Mouse (Mus musculus) forebrain, embryonic 13.5 days (tissue): ENCODE data around the gene Rpl10a. TPM values are rescaled to one million over a fixed set of nuclear protein-coding genes. Genes with fewer than 3 reads are reported as not detected.
"Not testable (repeated sequence)": the region's sequence is repeated elsewhere in the genome, so short reads cannot be mapped to it uniquely, and the experiment has no call there.

Source experiments
- ATAC-seq: fragments of 200-750 bp; cut with Nextera tagmentation; 2 replicates; pipeline ENCODE4 v1.8.0; 2017
- H3K27ac ChIP-seq: fragments of 300-500 bp; sonication (generic); 2 replicates; pipeline ENCODE4 v1.5.1; 2015; ENCODE audit warnings: inconsistent platforms, mild to moderate bottlenecking, moderate library complexity
- H3K27me3 ChIP-seq: fragments of 300-500 bp; sonication (generic); 2 replicates; pipeline ENCODE4 v1.6.1; 2015; ENCODE audit warnings: mild to moderate bottlenecking, inconsistent platforms
- H3K36me3 ChIP-seq: fragments of 300-500 bp; sonication (generic); 2 replicates; pipeline ENCODE4 v1.6.1; 2015; ENCODE audit warnings: mild to moderate bottlenecking, inconsistent platforms; ENCODE audit not compliant: poor library complexity, severe bottlenecking
- H3K4me1 ChIP-seq: fragments of 300-500 bp; sonication (generic); 2 replicates; pipeline ENCODE4 v1.6.1; 2015; ENCODE audit warnings: inconsistent platforms
- H3K4me2 ChIP-seq: fragments of 300-500 bp; sonication (generic); 2 replicates; pipeline ENCODE4 v1.6.1; 2015; ENCODE audit warnings: inconsistent platforms, mild to moderate bottlenecking, moderate library complexity
- H3K4me3 ChIP-seq: fragments of 300-500 bp; sonication (generic); 2 replicates; pipeline ENCODE4 v1.5.1; 2015; ENCODE audit warnings: mild to moderate bottlenecking, inconsistent platforms
- H3K9ac ChIP-seq: fragments of 300-500 bp; sonication (generic); 2 replicates; pipeline ENCODE4 v1.6.1; 2015; ENCODE audit warnings: mild to moderate bottlenecking, inconsistent platforms
- H3K9me3 ChIP-seq: fragments of 300-500 bp; sonication (generic); replicated peaks from 2 replicates; pipeline ENCODE4 v1.6.1; 2016; ENCODE audit warnings: inconsistent platforms
- WGBS: fragments of 180-500 bp; shearing (Covaris S2); methylation state at CpG from one replicate; pipeline ENCODE4 v1.1.7; 2015; 5-methylcytosine and 5-hydroxymethylcytosine counted together
- polyA plus RNA-seq: library from polyadenylated mRNA; unstranded; fragments of >200 nt; fragmentation: Nextera tagmentation; extraction: Ambion mirVana; gene quantifications from 2 replicates; pipeline ENCODE4 v1.2.1, GENCODE M21; 2015

The Rpl10a gene
- polyA plus RNA-seq, 1 experiment from 2014 or later = 501 TPM

GRCm38 (mm10) chr17:28325751-28326150 lies 2.5 kb upstream of the Rpl10a start:
- WGBS = 97% methylated on average over 7 of the region's 8 CpGs
- no peak overlapping the region for H3K4me2 ChIP-seq
- no peaks in the 10 kb centered on the region for H3K9me3 ChIP-seq
- H3K27me3 ChIP-seq = no peaks in the 10 kb centered on the region
- no peak overlapping the region for H3K9ac ChIP-seq
- no peak overlapping the region for H3K27ac ChIP-seq
- no peak overlapping the region for H3K4me3 ChIP-seq
- peaks cover 52% of the 10 kb centered on the region for H3K36me3 ChIP-seq
- peaks cover 22% of the 10 kb centered on the region for H3K4me1 ChIP-seq
- no peak for ATAC-seq

DNA sequence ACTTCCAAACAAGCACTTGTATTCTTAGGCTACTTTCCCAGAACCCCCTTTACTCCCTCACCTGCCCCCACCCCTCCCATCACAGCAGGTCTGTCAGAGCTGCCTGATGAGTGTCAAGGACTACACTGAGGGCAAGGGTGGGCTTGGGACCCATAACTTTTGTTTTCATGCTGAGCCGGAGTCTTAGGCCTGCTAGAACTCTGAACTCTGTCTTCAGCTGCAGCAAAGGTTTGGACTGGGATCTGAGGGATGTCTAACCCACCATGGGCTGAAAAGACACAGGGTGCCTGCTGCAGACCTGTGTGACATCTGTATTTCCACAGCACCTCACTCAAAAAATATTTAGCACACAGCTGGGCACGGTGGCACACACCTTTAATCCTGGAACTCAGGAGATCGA lies 1.3 kb upstream of the Rpl10a start:
- no peaks in the 10 kb centered on the region for H3K27me3 ChIP-seq
- H3K36me3 ChIP-seq = peaks cover 52% of the 10 kb centered on the region
- no peaks in the 10 kb centered on the region for H3K9me3 ChIP-seq
- no peak overlapping the region for H3K4me2 ChIP-seq
- no peak overlapping the region for H3K27ac ChIP-seq
- H3K9ac ChIP-seq = 0 out of 2 replicates have a peak overlapping the region, but pooled peaks have one; percentile 99
- WGBS = 85% methylated on average over 3 of the region's 3 CpGs
- no peak for ATAC-seq
- H3K4me3 ChIP-seq = no peak overlapping the region
- H3K4me1 ChIP-seq = peaks cover 29% of the 10 kb centered on the region

GRCm38 (mm10) chr17:28327673-28328325 lies 472 bp upstream of the Rpl10a start:
- Histone ChIP-seq H3K4me3 (peak overlapping the region; percentile 86), H3K4me1 (peaks cover 29% of the 10 kb centered on the region), H3K9ac (peak overlapping the region; percentile 99), H3K9me3 (no peaks in the 10 kb centered on the region), H3K27ac (peak overlapping the region; percentile 95), H3K27me3 (no peaks in the 10 kb centered on the region), H3K4me2 (peak overlapping the region; percentile 98), H3K36me3 (peaks cover 52% of the 10 kb centered on the region)
- WGBS = 11% methylated on average over 22 of the region's 22 CpGs
- peak; percentile 50 for ATAC-seq

DNA sequence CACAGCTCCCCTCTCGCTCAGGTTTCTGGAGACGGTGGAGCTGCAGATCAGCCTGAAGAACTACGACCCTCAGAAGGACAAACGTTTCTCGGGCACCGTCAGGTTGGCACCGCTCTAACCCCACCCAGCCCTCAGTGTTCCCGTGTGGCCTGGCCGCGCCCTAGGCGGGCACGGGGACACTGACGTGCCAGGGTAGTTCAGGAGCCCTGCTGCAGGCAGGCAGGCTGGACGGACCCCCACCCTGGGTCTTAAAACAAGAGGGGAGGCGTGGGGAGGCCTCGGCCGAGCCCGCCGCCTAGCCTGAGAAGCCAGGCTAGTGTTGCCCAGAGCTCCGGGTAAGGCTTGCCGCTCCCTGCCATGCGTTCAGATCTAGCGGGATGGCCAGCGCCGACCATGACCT lies 675 bp downstream of the Rpl10a start:
- whole genome bisulfite sequencing = under 1% methylated on average over 25 of the region's 25 CpGs
- no peaks in the 10 kb centered on the region for H3K9me3 ChIP-seq
- peak overlapping the region; percentile 98 for H3K4me2 ChIP-seq
- peak overlapping the region; percentile 86 for H3K4me3 ChIP-seq
- H3K27me3 ChIP-seq = no peaks in the 10 kb centered on the region
- H3K36me3 ChIP-seq = peaks cover 54% of the 10 kb centered on the region
- peak overlapping the region; percentile 99 for H3K9ac ChIP-seq
- H3K4me1 ChIP-seq = peaks cover 39% of the 10 kb centered on the region
- H3K27ac ChIP-seq = peak overlapping the region; percentile 95
- peak; percentile 14; the same call in 1 of the 2 replicates for ATAC-seq

GRCm38 (mm10) chr17:28329503-28330231 lies 1.4 kb downstream of the Rpl10a start:
- ATAC-seq = no peak
- under 1% methylated on average over 4 of the region's 4 CpGs for WGBS
- 0 out of 2 replicates have a peak overlapping the region, but pooled peaks have one; percentile 95 for H3K27ac ChIP-seq
- peak overlapping the region; percentile 98 for H3K4me2 ChIP-seq
- H3K36me3 ChIP-seq = peaks cover 47% of the 10 kb centered on the region
- H3K9me3 ChIP-seq = no peaks in the 10 kb centered on the region
- H3K9ac ChIP-seq = peak overlapping the region; percentile 99
- H3K4me3 ChIP-seq = peak overlapping the region; percentile 86
- no peaks in the 10 kb centered on the region for H3K27me3 ChIP-seq
- peaks cover 39% of the 10 kb centered on the region for H3K4me1 ChIP-seq

DNA sequence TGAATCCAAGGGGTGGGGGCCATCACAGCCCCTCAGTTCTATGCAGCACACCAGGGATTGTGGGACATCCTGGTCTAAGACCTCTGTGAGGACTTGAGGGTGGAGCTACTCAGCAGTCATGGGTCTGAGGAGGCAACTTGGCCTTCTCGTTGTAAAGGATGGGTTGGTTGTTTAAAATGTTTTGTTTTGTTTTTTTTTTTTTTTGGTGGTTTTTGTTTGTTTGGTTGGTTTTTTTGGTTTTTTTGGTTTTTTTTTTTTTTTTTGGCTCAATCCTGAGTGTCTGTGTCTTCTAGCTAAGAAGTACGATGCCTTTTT lies 1.9 kb downstream of the Rpl10a start:
- Histone ChIP-seq H3K27me3 (no peaks in the 10 kb centered on the region), H3K4me3 (peak overlapping the region; percentile 86), H3K9ac (peak overlapping the region; percentile 99), H3K4me2 (peak overlapping the region; percentile 98), H3K36me3 (peaks cover 45% of the 10 kb centered on the region), H3K9me3 (no peaks in the 10 kb centered on the region), H3K27ac (no peak overlapping the region), H3K4me1 (peaks cover 39% of the 10 kb centered on the region)
- WGBS = 65% methylated on average over 2 of the region's 2 CpGs
- ATAC-seq = no peak

GRCm38 (mm10) chr17:28330590-28330989 lies 2.3 kb downstream of the Rpl10a start:
- not testable (repeated sequence) for H3K27ac ChIP-seq, H3K9ac ChIP-seq, ATAC-seq, H3K27me3 ChIP-seq, H3K4me3 ChIP-seq, H3K9me3 ChIP-seq
- Histone ChIP-seq H3K4me2 (peak overlapping the region; percentile 98; the same call in 1 of the 2 replicates), H3K4me1 (peaks cover 39% of the 10 kb centered on the region), H3K36me3 (peaks cover 45% of the 10 kb centered on the region)
- 63% methylated on average over 8 of the region's 8 CpGs for WGBS

DNA sequence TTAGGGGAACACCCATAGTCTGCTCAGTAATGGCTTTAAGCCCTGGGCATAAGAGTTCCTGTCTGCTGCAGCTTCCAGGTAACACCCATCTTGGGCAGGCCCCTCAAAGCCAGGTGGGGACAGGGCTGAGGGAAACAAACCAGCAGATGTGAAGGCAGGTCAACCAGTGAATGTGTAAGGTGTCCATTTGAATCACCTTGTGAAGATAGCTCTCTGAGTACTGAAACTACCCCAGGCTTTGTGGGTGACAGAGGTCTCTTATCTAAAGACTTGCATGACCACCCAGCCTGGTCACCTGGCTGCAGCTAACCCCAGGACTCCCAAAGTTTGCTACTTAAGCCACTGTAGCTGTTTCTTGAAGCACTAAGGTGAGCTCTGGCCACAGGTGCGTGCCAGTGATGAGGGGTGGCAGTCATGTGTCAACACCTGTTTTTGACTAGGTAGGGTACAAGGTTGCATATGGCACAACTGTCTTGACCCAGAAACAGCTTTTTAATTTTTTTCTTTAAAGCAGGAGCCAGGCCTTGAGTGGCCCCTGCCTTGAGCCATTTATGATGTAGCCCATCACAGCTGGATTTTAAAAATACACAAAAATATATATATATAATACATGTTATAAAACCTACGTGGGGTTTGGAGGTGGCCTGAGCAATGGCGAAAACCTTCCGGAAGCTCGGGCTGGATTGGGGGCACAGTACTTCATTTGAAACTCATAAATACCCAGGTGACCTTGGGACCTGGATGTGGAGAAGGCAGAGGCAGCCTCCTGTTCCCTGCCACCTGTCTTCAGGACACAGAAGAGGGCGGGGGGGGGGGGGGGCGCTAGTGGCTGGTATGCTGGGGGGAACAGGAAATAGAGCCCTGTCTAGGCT lies 3.2 kb downstream of the Rpl10a start:
- Histone ChIP-seq H3K4me1 (peaks cover 39% of the 10 kb centered on the region), H3K27me3 (no peaks in the 10 kb centered on the region), H3K36me3 (peaks cover 46% of the 10 kb centered on the region), H3K9ac (no peak overlapping the region), H3K4me3 (no peak overlapping the region), H3K4me2 (0 out of 2 replicates have a peak overlapping the region, but pooled peaks have one; percentile 13), H3K9me3 (no peaks in the 10 kb centered on the region), H3K27ac (no peak overlapping the region)
- ATAC-seq = no peak
- WGBS = 40% methylated on average over 6 of the region's 7 CpGs

GRCm38 (mm10) chr17:28332113-28332914 lies 4.0 kb downstream of the Rpl10a start:
- Histone ChIP-seq H3K9me3 (no peaks in the 10 kb centered on the region), H3K27ac (no peak overlapping the region), H3K4me3 (no peak overlapping the region), H3K4me2 (no peak overlapping the region), H3K36me3 (peaks cover 46% of the 10 kb centered on the region), H3K27me3 (no peaks in the 10 kb centered on the region), H3K4me1 (peaks cover 39% of the 10 kb centered on the region), H3K9ac (no peak overlapping the region)
- no peak for ATAC-seq
- 46% methylated on average over 13 of the region's 13 CpGs for WGBS

DNA sequence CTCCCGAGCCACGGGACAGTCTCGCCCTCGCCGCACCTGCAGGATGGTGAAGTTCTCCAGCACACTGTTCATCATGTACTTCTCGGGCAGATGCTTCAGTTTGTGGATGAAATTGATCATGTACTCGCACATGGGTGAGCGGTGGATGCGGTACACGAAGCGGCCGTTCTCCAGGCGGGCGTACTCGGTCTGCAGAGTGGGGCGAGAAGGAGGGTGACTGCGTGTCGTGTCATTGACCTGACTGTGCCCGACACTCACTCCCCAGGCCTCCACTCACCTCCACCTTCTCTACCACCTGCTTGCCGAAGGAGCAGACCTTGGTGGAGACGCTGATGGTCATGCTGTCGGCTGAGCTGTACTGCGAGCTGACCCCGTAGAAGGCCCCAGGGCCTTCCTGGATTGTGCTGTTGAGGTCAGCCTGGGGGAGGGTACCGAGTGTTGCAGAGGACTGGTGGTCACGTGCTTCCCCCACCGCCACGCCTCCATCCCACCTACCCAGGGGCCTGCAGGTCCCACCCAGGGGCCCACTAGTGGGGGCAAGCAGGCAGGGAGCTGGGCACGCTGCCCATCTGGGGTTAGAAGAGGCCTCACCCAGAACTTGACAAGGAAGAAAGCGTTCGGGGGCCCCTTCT lies 4.8 kb downstream of the Rpl10a start:
- Histone ChIP-seq H3K9ac (no peak overlapping the region), H3K27ac (no peak overlapping the region), H3K27me3 (no peaks in the 10 kb centered on the region), H3K4me1 (peaks cover 32% of the 10 kb centered on the region), H3K9me3 (no peaks in the 10 kb centered on the region), H3K4me3 (no peak overlapping the region), H3K4me2 (no peak overlapping the region), H3K36me3 (peaks cover 53% of the 10 kb centered on the region)
- 63% methylated on average over 30 of the region's 31 CpGs for WGBS
- ATAC-seq = no peak

- H3K4me2 ChIP-seq = no peak overlapping the region
- no peaks in the 10 kb centered on the region for H3K27me3 ChIP-seq
- no peak for ATAC-seq
- H3K4me1 ChIP-seq = peaks cover 17% of the 10 kb centered on the region
- WGBS = 80% methylated on average over 10 of the region's 10 CpGs
- H3K36me3 ChIP-seq = peaks cover 53% of the 10 kb centered on the region
- H3K27ac ChIP-seq = no peak overlapping the region
- no peaks in the 10 kb centered on the region for H3K9me3 ChIP-seq
- H3K4me3 ChIP-seq = no peak overlapping the region
- H3K9ac ChIP-seq = no peak overlapping the region
Measured at GRCm38 (mm10) chr17:28335267-28335666, 7.0 kb downstream of the Rpl10a start.
